ENCODE assay signal across 17 mouse cellular contexts in the genomic region with DNA sequence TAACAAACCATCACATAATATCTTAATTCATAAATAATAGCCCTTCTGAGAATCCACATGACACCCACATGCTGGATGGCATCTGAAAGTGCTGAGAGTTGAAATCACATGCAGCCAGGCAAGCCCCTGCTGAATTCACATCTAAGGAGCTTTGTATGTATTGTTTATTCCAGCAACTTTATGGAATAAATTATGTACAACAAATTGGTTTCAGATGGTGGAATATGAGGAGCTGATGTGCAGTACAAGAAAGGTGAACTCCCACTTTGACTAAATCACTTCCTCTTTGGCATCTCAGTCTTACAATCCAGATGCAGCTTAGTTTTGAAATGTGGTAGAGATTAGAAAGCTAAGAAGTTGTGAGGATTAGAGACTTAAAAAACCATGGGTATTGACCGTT.
DNase-seq lines count a peak whose midpoint lies in the region; ATAC-seq lines count a peak whose summit lies in the region.
"Had no signal": no experiment of that assay in that cellular context is flagged by ENCODE, and none has a peak within 500 bp of the region (broad histone marks: within the 10 kb centered on the region; RNA-seq: fewer than 3 reads in every experiment).

No protein-coding gene starts in this region.

- no peaks in the 10 kb centered on the region for H3K9me3 ChIP-seq in embryonic facial prominence, embryonic 11.5 days (replicated peaks; ENCODE audit: control insufficient read depth, low read length)
- H3K9me3 ChIP-seq in embryonic facial prominence, embryonic 10.5 days, result no peaks in the 10 kb centered on the region
- H3K9me3 ChIP-seq in embryonic facial prominence, embryonic 12.5 days, result no peaks in the 10 kb centered on the region
- H3K9me3 ChIP-seq: forebrain, embryonic 15.5 days; heart, embryonic 12.5 days; hindbrain, embryonic 12.5 days had no signal

- no peaks in the 10 kb centered on the region for H3K4me1 ChIP-seq in embryonic facial prominence, embryonic 11.5 days (ENCODE audit: control insufficient read depth, insufficient read depth, low read length)
- no peaks in the 10 kb centered on the region for H3K4me1 ChIP-seq in embryonic facial prominence, embryonic 10.5 days
- peaks cover 3% of the 10 kb centered on the region; the same call in 1 of the 2 replicates for H3K4me1 ChIP-seq in embryonic facial prominence, embryonic 12.5 days
- H3K4me1 ChIP-seq: forebrain, embryonic 15.5 days; heart, embryonic 12.5 days; hindbrain, embryonic 12.5 days had no signal

- no peaks in the 10 kb centered on the region for H3K27me3 ChIP-seq in embryonic facial prominence, embryonic 11.5 days (ENCODE audit: control insufficient read depth, insufficient read depth, low read length)
- H3K27me3 ChIP-seq in embryonic facial prominence, embryonic 10.5 days (replicated peaks; ENCODE audit: low read depth, poor library complexity, severe bottlenecking), result no peaks in the 10 kb centered on the region
- no peaks in the 10 kb centered on the region for H3K27me3 ChIP-seq in embryonic facial prominence, embryonic 12.5 days
- H3K27me3 ChIP-seq: forebrain, embryonic 15.5 days; heart, embryonic 12.5 days; hindbrain, embryonic 12.5 days had no signal

- H3K4me3 ChIP-seq in embryonic facial prominence, embryonic 11.5 days (ENCODE audit: low read depth, low read length), result no peak overlapping the region
- no peak overlapping the region for H3K4me3 ChIP-seq in embryonic facial prominence, embryonic 10.5 days
- no peak overlapping the region for H3K4me3 ChIP-seq in embryonic facial prominence, embryonic 12.5 days
- H3K4me3 ChIP-seq: forebrain, embryonic 15.5 days; heart, embryonic 12.5 days; hindbrain, embryonic 12.5 days had no signal

- WGBS in embryonic facial prominence, embryonic 11.5 days, result 50% methylated on average over 1 of the region's 1 CpGs
- 55% methylated on average over 1 of the region's 1 CpGs for WGBS in embryonic facial prominence, embryonic 10.5 days
- WGBS in embryonic facial prominence, embryonic 12.5 days, result 35% methylated on average over 1 of the region's 1 CpGs

- intact Hi-C loops in heart, postnatal 25 days (cut with DNase I), result no loop called here

- peak; percentile 65; the same call in 1 of the 2 replicates for ATAC-seq in embryonic facial prominence, embryonic 11.5 days (replicated peaks; ENCODE audit: insufficient number of reproducible peaks, low FRiP score, low TSS enrichment, low read depth)
- 0 out of 2 replicates have a peak, but pooled peaks have one; percentile 22 for ATAC-seq in embryonic facial prominence, embryonic 12.5 days (ENCODE audit: insufficient number of reproducible peaks, insufficient read depth, low FRiP score, low TSS enrichment)
- ATAC-seq: forebrain, embryonic 15.5 days; intestine, embryonic 16.5 days had no signal

- H3K36me3 ChIP-seq in embryonic facial prominence, embryonic 11.5 days (replicated peaks; ENCODE audit: control insufficient read depth, insufficient read depth, low read depth, low read length), result no peaks in the 10 kb centered on the region
- no peaks in the 10 kb centered on the region for H3K36me3 ChIP-seq in embryonic facial prominence, embryonic 10.5 days (replicated peaks)
- no peaks in the 10 kb centered on the region for H3K36me3 ChIP-seq in embryonic facial prominence, embryonic 12.5 days
- H3K36me3 ChIP-seq: forebrain, embryonic 15.5 days; heart, embryonic 12.5 days; hindbrain, embryonic 12.5 days had no signal

- H3K27ac ChIP-seq in embryonic facial prominence, embryonic 11.5 days (replicated peaks; ENCODE audit: low read depth, low read length), result no peak overlapping the region
- H3K27ac ChIP-seq in embryonic facial prominence, embryonic 10.5 days (replicated peaks), result no peak overlapping the region
- H3K27ac ChIP-seq in embryonic facial prominence, embryonic 12.5 days, result 0 out of 2 replicates have a peak overlapping the region, but pooled peaks have one; percentile 36
- H3K27ac ChIP-seq: forebrain, embryonic 15.5 days; hindbrain, embryonic 12.5 days had no signal

- peak; percentile 71 for DNase-seq in embryonic facial prominence, embryonic 11.5 days (ENCODE audit: low spot score)
- DNase-seq in embryonic facial prominence, embryonic 10.5 days (ENCODE audit: low spot score), result no peak
- peak; percentile 6 for DNase-seq in hindlimb bud, embryonic 11.5 days (ENCODE audit: extremely low spot score, low read depth, low spot score)
- DNase-seq in thymus, postnatal 10 days (ENCODE audit: low spot score in 2 of 2), result no peak
- DNase-seq in heart, postnatal 25 days (ENCODE audit: low spot score), result no peak
- DNase-seq: adrenal gland, adult 8-10 months; adrenal gland, postnatal 36 days; cerebellum, adult 8-10 months; cerebellum, postnatal 14 days; gastrocnemius, postnatal 14 days; heart, postnatal 4 days; kidney, adult 2 months had no signal

- H3K4me2 ChIP-seq in embryonic facial prominence, embryonic 11.5 days (ENCODE audit: low read depth, low read length), result no peak overlapping the region
- no peak overlapping the region for H3K4me2 ChIP-seq in embryonic facial prominence, embryonic 12.5 days (replicated peaks)
- H3K4me2 ChIP-seq: forebrain, embryonic 15.5 days; heart, embryonic 12.5 days; hindbrain, embryonic 12.5 days had no signal

- no peak overlapping the region for H3K9ac ChIP-seq in embryonic facial prominence, embryonic 11.5 days (replicated peaks; ENCODE audit: low read length)
- H3K9ac ChIP-seq in embryonic facial prominence, embryonic 12.5 days, result no peak overlapping the region
- H3K9ac ChIP-seq: forebrain, embryonic 15.5 days; heart, embryonic 12.5 days; hindbrain, embryonic 12.5 days had no signal

Comparison
In these comparisons a context has a peak if more than half of its experiments do, and no peak if none do; other contexts are left out.
1. DNase-seq: peak in embryonic facial prominence, embryonic 11.5 days (single experiment) and hindlimb bud, embryonic 11.5 days (single experiment); none in embryonic facial prominence, embryonic 10.5 days (single experiment), thymus, postnatal 10 days (0 of 2) and heart, postnatal 25 days (single experiment).